Mouse (Mus musculus) ZHBTc4 (cell line): ENCODE results near the gene Anapc4.
A peak's percentile ranks its signal among the peaks of the same experiment; 100 is the strongest.

Experiments used
- DNase-seq: peaks from one replicate; pipeline ENCODE4 v3.0.0-alpha.2; 2011; ENCODE audit warnings: low read depth, low spot score

Anapc4 gene

DNA sequence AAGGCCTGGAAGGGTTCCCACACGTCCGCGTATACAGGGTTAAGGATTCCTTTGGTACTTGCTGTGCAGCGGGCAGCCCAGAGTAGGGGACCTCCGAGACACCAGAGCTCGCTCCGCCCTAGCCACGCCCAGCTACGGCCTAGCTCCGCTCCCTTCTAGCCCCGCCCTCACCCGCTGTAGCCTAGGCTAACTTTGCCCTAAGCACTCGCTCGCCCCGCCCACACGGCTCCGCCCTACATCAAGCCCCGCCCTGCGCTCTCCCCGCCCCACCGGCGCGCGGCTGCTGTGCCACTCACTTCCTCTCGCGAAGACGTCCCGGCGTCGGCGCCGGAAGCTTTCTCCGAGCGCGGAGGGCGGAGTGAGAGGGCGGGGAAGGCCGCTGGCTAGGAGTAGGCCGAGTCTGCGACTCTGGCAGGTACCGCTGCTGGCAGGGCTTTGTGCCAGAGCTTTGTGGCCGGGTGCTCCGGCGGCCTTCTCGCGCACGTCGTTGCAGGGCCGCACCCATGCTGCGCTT, at the start of gene Anapc4:
TSS of gene Anapc4 (plus strand) at position 252 of the 514 bp plus-strand sequence.
- DNase-seq, result peak; percentile 99

DNA sequence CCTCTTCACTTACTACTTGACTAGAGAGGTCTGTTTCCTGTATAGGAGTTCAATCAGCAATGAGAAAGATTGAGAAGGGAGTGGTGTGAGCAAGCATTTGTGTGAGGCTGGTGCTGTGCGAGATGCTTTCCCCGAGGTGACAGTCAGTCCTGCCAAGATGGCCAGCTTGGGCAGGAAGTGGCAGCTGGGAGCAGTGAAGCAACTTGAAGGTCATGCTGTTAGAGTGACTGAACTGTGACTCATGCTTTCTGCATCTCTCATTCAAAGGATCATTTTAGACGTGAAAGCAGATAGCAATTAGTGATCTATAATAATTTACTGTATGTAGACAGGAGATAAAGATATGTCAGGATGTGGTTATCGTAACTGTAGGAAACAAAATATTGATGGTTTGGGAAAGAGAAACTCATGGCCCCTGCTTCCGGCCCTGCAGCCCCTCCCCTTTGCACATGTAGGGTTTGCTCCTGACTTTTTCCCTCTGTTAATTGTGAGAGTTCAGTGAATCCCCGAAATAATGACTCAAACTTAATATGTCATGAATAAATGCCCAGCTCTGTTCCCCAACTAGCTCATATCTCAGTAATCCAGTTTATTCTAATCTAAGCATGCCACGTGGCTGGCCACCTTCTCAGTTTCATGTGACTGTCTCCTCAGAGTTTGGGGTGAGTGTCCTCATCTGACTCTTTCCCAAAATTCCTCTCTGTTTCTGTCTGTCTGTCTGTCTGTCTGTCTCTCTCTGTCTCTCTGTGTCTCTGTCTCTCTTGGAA, 47.1 kb upstream of the Anapc4 start:
- no peak for DNase-seq

- no peak for DNase-seq
Observed at GRCm38 (mm10) chr5:52793230-52793629, 40.6 kb upstream of the Anapc4 start.

DNA sequence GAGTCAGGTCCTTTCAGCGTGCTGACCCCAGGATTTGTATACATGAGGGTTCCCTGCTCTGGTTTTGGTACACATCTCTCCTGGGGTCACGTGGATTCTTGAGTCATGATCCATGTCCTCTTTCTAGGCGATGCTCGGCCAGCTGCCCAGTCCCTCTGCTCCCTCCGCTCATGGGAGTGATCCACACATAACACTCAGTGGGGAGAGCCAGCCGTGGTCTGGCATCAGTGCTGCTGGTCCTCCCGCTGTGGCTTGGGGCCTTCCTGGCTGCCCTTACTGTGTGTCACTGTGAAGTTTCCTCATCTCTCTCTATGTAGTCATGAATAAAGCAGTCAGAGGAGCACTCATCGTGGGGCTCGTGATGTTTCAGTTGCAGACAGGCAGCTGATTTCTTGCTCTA, 39.7 kb upstream of the Anapc4 start:
- DNase-seq, result no peak

DNA sequence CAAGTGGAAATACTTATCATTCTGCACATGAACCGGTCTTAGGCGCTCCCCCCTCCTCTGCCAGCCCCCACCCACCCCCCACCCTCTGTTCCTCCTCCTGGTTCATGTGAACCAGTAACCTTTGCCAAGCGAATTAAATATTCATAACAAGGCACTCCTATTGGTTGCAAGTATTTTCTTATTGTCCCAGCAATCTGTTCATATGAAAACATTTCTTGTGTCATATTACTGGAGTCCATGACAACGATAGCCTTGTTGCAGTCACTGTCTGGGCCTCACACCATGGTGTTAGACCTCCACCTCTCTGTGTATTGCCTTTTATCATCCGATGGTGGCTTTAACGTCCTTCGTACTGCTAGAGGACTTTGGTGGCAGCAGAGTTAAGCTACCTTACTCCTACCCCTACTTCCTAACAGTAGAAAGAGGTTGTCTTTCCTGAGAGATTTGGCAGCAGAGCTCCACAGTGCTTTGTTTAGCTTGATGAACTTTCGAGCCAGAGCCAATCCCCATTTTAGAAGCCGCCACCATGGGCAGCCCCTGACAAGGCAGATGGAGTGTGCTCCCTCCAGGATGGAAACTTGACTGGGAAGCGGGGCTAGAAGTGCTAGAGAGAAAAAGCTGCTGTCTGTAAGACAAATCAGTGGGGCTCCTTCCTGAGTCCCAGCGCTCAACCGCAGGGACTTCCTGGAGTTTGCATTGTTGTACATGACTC, 34.4 kb upstream of the Anapc4 start:
- no peak for DNase-seq

GRCm38 (mm10) chr5:52805801-52806200, 28.0 kb upstream of the Anapc4 start:
- DNase-seq, result peak; percentile 53

GRCm38 (mm10) chr5:52806349-52806748, 27.5 kb upstream of the Anapc4 start:
- DNase-seq, result no peak

DNA sequence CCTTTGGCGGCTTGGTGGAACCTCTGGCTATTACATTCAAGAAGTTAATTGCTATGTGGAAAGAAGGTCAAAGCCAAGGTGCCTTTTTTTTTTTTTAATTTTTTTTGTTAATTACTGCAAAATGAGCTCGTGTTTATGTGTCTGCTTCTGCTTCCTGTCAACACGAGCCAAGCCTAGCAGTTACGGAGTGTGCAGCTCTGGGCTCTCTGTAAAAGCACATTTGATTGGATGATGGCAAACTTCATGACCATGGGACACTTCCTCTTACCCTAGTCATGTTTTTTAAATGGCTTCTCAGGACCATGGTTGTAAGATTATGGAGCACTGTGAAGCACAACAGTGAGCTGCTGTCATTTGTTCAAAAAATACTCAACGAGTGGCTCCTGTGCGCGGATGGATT, 26.8 kb upstream of the Anapc4 start:
- DNase-seq, result no peak

GRCm38 (mm10) chr5:52810446-52810845, 23.4 kb upstream of the Anapc4 start:
- no peak for DNase-seq

DNA sequence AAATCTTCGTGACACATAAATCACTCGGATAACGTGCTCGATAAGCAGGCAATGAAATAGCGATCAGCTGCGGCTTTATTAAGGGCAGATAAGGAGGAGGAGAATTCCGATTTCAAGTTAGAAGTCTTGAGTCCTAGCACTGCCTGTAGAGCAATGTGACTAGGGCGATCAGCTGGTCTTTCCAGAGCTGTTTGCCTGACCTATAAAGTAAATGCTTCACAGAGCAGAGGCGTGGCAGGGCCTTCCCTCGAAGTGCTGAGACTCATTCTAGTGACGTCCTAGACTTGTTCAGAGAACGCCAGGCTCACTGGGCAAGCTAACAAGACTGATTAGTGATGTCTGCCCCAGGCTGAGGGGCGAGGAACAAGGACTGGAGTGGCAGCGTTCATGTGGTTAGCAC, 22.8 kb upstream of the Anapc4 start:
- DNase-seq, result no peak

GRCm38 (mm10) chr5:52812456-52812855, 21.4 kb upstream of the Anapc4 start:
- no peak for DNase-seq

DNA sequence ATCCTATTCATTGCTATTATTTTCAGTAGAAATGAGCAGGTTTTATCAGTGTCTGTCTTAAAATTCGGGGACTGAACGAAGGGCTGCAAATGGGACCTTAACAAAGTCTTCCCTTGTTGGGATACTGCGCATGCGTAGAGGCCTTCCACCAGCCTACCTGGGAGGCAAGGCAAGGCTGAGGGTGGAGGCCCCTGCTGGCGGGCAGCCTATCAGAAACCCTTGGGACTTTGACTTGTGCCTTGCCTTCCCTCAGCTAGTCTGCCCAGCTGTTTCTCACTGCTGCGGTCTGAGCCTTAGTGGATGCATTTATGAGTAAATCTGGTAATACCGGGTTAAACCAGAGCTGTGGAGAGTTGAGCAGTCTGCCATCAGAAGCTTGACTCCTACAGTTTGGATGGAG, 20.5 kb upstream of the Anapc4 start:
- no peak for DNase-seq

DNA sequence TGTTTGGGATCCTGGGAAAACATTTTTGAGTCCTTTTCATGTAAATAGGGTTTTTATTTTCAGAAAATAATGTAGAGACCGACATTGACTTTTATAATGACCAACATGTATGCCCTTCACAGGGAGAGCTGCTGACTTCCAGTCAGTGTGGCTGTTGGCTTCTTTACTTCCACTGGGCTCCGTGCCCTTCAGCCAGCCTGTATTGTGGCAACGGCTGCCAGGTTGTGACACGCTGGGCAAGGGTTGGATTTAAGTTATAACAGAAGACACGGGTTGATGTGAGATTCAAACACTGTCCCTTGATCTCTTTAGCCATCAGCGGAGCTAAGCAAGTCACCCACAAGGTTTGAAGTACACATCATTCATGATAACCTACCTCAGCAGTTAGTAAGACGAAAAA, 15.1 kb upstream of the Anapc4 start:
- DNase-seq, result no peak

GRCm38 (mm10) chr5:52821691-52822090, 12.1 kb upstream of the Anapc4 start:
- DNase-seq, result peak; percentile 58

GRCm38 (mm10) chr5:52827923-52828322, 5.9 kb upstream of the Anapc4 start:
- no peak for DNase-seq

DNA sequence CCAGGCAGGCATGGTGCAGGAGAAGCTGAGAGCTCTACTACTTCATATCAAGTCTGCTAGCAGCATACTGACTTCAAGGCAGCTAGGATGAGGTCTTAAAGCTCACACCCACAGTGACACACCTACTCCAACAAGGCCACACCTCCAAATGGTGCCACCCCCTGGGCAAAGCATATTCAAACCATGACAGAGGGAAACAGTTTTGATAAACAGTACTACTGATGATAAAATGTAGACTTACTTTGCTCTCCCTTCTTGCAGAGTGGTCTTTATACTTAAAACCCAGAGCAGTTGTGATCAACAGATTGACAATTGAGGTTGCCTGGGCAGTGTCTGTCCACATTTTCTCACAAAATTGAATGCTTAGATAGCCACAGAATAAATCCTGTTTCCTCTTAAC, 807 bp upstream of the Anapc4 start:
- no peak for DNase-seq

DNA sequence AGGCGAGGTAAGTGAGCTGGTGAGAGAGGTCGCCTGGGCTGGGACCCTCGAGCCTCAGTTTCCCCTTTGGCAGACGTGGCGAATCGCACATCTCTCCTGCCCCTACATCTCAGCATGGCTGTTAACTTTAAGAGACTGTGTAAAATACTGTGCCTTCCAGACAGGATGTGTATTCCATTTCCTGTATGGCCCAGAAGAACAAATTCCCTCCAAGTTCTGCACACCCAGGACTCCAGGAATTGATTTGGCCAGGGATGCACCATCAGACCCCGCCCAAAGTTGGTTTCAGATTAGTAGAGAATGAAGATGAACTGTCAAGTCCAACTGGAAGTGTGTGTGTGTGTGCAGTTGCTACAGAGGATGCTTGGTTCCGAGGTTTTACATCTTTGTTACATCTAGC, 574 bp downstream of the Anapc4 start:
- no peak for DNase-seq

DNA sequence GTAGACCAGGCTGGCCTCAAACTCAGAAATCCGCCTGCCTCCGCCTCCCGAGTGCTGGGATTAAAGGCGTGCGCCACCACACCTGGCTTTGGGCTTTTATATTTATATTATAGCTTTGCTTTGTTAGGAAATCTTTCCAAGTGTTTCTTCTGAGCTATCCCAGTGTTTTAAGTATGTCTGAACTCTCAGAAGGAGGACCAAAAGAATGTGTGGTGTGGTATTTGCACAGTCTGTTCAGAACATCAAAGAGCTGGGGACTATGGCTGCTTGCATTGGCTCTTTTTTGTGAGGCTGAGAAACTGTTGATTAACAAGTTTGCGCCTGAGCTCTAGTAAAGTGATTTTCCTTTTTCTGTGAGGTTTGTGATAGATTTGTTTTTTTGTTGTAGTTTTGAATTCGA, 10.5 kb downstream of the Anapc4 start:
- DNase-seq, result peak; percentile 11

DNA sequence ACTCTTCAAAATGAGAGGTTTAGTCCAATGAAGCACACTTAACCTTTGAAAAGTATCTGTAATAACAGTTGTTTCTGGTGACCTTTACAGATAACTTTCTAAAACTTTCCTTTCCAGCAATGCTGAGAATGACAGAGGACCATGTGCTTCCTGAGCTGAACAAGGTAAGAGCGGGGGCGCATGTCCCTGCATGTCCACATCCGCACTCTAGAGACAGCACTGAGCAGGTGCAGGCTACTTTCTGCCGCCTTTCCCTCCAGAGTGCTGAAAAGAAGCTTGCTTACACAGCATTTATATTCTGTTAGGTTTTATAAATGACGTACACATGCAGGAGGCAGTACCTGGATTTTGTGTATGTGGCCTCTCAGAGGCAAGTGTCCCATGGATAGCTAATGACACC, 21.9 kb downstream of the Anapc4 start:
- DNase-seq, result peak; percentile 81

DNA sequence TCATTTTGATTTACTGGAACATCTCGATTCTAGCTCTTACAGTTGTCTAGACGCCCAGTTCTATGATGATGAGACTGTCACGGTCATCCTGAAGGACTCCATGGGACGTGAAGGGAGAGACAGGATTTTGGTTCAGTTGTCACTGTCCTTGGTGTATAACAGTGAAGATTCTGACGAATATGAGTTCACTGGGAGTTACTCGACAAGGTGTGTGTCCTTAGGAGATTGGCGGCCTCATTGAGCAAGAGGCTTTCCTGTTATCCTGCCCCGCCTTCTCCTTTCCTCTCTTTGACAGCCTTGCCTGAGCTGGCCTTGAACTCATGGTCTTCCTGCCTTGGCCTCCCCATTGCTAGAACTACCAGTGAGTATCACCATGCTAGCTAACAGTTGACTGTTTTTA, 30.6 kb downstream of the Anapc4 start:
- no peak for DNase-seq

- no peak for DNase-seq
Observed at GRCm38 (mm10) chr5:52865825-52866224, 32.0 kb downstream of the Anapc4 start.

DNA sequence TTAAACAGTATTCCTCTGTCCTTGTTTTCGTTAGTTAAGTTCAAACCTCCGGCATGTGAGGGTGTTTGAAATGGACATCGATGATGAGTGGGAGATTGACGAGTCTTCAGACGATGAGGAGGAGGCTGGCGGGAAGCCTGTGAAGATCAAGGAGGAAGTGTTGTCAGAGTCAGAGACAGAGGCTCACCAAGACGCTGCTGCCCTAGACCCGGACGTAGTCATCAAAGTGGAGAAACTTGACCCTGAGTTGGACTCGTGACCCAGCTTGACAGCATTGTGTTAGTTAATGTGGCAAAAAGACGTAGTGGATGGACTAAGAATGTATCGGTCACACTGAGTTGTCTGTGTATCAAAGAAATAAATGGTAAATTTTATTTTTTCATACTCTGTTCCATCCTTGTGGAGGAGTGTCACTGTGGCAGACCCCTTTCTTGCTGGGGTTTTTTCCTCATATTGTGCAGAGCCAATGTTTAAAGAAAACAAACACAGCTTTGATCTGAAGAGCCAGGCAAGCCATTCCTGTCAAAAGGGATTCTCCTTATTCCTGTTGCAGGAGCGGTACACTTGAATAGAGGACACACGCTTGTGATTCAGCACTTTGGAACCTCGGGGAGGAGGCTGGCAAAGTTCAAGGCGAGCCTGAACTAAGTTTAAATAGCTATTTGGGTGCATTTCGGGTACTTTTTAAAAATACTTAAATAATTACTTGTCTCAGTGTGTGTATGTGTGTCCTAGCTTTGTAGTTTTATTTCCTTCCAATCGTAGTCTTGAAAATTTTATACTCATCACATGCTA, 32.7 kb downstream of the Anapc4 start:
- no peak for DNase-seq
